Mouse (Mus musculus) neural tube, embryonic 14.5 days (tissue): ENCODE measurements around the gene Reck. TPM values are rescaled to one million over a fixed set of nuclear protein-coding genes. Genes with fewer than 3 reads are reported as not detected.

Experiments
- ATAC-seq: fragments of 200-750 bp; cut with Nextera tagmentation; 2 replicates; pipeline ENCODE4 v1.8.0; 2017; ENCODE audit warnings: low read depth, mild to moderate bottlenecking, moderate TSS enrichment, moderate library complexity
- H3K27ac ChIP-seq: fragments of 300-500 bp; sonication (generic); 2 replicates; pipeline ENCODE4 v1.5.1; 2014; ENCODE audit warnings: low read depth, mild to moderate bottlenecking, control low read depth, low read length, moderate library complexity, mixed read lengths
- H3K27me3 ChIP-seq: fragments of 300-500 bp; sonication (generic); 2 replicates; pipeline ENCODE4 v1.6.1; 2014; ENCODE audit warnings: low read length; ENCODE audit not compliant: control insufficient read depth, insufficient read depth
- H3K36me3 ChIP-seq: fragments of 300-500 bp; sonication (generic); 2 replicates; pipeline ENCODE4 v1.6.1; 2014; ENCODE audit warnings: low read length, mixed read lengths; ENCODE audit not compliant: control insufficient read depth, insufficient read depth
- H3K4me1 ChIP-seq: fragments of 300-500 bp; sonication (generic); 2 replicates; pipeline ENCODE4 v1.6.1; 2014; ENCODE audit warnings: low read length; ENCODE audit not compliant: control insufficient read depth, insufficient read depth
- H3K4me2 ChIP-seq: fragments of 300-500 bp; sonication (generic); 2 replicates; pipeline ENCODE4 v1.6.1; 2014; ENCODE audit warnings: mild to moderate bottlenecking, low read depth, low read length, control low read depth
- H3K4me3 ChIP-seq: fragments of 300-500 bp; sonication (generic); 2 replicates; pipeline ENCODE4 v1.5.1; 2014; ENCODE audit warnings: low read depth, low read length, control low read depth, mixed read lengths
- H3K9ac ChIP-seq: fragments of 300-500 bp; sonication (generic); replicated peaks from 2 replicates; pipeline ENCODE4 v1.6.1; 2014; ENCODE audit warnings: low read depth, mild to moderate bottlenecking, control low read depth, low read length, mixed read lengths
- H3K9me3 ChIP-seq: fragments of 300-500 bp; sonication (generic); 2 replicates; pipeline ENCODE4 v1.6.1; 2016; ENCODE audit warnings: low read length; ENCODE audit not compliant: control insufficient read depth
- WGBS: fragments of 180-500 bp; shearing (Covaris S2); extraction: QIAGEN DNeasy Blood & Tissue Kit; methylation state at CpG from one replicate; pipeline ENCODE4 v1.1.7; 2014; 5-methylcytosine and 5-hydroxymethylcytosine counted together
- polyA plus RNA-seq: library from polyadenylated mRNA; unstranded; fragments of >200 nt; fragmentation: Nextera tagmentation; extraction: Ambion mirVana; gene quantifications from 2 replicates; pipeline ENCODE4 v1.2.1, GENCODE M21; 2014

Gene Reck
- polyA plus RNA-seq, 1 experiment from 2014 or later, result 6.3 TPM

DNA sequence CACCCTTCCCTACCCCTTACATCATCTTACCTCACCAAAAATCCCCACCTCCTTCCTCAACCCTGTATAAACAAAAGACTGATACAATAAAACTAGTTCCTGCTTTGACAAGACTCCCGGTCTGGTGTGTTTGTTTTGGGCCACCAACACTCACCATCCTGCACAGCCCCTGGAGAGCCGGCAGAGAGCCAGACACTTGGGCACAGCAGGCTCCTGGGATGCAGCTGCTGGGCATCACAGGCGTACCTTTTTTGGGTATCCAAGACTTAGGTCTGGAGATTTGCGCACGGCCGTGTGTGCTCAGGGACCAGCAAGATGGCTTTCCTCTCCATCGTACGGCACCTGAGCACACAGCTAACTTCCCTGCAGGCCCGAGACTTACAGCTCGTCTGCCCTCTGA is 15.4 kb upstream of the Reck start:
- H3K4me1 ChIP-seq, result no peaks in the 10 kb centered on the region
- H3K9me3 ChIP-seq, result no peaks in the 10 kb centered on the region
- ATAC-seq, result no peak
- H3K36me3 ChIP-seq, result no peaks in the 10 kb centered on the region
- WGBS, result 86% methylated on average over 10 of the region's 10 CpGs
- H3K9ac ChIP-seq, result no peak overlapping the region
- no peak overlapping the region for H3K4me3 ChIP-seq
- H3K4me2 ChIP-seq, result no peak overlapping the region
- H3K27me3 ChIP-seq, result no peaks in the 10 kb centered on the region
- no peak overlapping the region for H3K27ac ChIP-seq

DNA sequence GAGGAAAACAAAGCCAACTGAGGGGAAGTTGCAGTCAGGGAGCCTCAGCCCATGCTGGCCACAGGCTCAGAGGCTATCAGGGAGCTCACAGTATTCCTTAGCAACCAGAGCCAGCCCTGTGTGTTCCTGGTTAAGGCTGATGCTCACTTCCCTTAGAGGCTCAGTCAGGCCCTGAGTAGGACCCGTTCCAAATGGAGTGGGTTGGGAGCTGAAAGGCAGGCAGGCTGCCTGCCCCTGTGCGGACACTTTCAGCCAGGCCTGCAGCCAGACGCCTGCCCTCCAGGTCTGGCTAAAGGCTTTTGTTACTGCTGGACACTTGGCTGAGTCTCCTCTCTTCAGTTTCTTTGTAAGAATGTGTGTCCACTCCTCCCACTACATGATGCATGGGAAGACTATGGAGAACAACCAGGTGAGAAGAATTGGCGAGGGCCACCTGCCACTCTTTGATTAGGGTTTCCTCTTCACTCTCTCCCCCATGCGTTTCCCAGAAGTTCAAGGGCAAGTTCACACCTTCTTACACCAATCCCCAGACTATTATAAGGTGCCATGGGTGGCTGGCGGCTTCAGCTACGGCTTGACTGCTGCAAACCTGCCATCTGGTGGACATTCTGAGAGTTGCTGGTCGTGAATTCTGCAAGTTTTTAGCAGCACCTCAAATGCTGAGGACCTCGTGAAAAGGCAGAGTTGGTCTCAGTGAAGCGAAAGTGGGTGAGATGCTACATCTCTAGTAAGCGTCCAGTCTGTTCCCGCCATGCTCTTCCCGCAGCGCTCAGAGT is 14.4 kb upstream of the Reck start:
- WGBS, result 16% methylated on average over 14 of the region's 14 CpGs
- Histone ChIP-seq H3K4me2 (no peak overlapping the region), H3K4me3 (no peak overlapping the region), H3K27me3 (no peaks in the 10 kb centered on the region), H3K36me3 (no peaks in the 10 kb centered on the region), H3K9me3 (no peaks in the 10 kb centered on the region), H3K4me1 (no peaks in the 10 kb centered on the region), H3K27ac (no peak overlapping the region), H3K9ac (no peak overlapping the region)
- ATAC-seq, result no peak

DNA sequence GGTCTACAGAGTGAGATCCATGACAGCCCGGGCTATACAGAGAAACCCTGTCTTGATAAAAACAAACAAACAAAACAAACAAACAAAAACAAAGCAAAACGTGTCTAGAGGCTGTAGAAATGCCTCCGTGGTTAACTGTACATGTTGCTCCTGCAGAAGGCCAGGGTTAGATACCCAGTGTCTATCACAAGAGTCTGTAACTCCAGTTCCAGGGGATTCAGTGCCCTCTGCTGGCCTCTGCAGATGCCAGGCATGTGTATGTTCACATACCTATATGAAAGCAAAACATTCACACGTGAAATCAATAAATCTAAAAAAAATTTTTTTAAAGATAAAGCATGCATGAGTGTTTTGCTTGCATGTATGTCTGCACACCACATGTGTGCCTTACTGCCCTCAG is 12.0 kb upstream of the Reck start:
- ATAC-seq, result no peak
- 73% methylated on average over 4 of the region's 4 CpGs for WGBS
- no peak overlapping the region for H3K9ac ChIP-seq

DNA sequence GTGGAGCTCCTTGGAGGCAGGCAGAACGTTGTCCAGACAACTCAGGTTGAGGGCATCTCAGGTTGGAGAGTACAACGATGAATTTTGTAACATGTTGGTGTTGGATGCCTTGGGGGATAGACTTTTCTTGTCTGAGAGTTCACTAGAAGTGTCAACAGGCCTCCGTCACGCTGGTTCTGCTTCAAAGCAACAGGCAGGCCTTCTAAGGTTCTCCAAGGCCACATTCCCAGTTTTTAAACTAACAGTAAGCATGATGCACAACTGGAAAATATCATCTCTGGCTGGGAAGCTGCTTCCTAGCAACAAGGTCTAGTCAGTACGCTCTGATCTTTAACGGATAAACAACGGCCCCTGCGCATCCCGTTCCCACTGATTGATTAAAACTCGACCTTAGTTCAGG is 5.5 kb upstream of the Reck start:
- ATAC-seq, result no peak
- Histone ChIP-seq H3K27ac (no peak overlapping the region), H3K36me3 (no peaks in the 10 kb centered on the region), H3K9me3 (no peaks in the 10 kb centered on the region), H3K4me1 (no peaks in the 10 kb centered on the region), H3K27me3 (no peaks in the 10 kb centered on the region), H3K4me3 (no peak overlapping the region), H3K4me2 (no peak overlapping the region), H3K9ac (no peak overlapping the region)
- WGBS, result 90% methylated on average over 10 of the region's 10 CpGs

More for the DNA sequence above, 12.0 kb upstream of the Reck start:
- no peaks in the 10 kb centered on the region for H3K9me3 ChIP-seq
- no peaks in the 10 kb centered on the region for H3K4me1 ChIP-seq
- no peaks in the 10 kb centered on the region for H3K27me3 ChIP-seq
- H3K4me3 ChIP-seq, result no peak overlapping the region
- H3K27ac ChIP-seq, result no peak overlapping the region
- H3K4me2 ChIP-seq, result no peak overlapping the region
- H3K36me3 ChIP-seq, result no peaks in the 10 kb centered on the region

DNA sequence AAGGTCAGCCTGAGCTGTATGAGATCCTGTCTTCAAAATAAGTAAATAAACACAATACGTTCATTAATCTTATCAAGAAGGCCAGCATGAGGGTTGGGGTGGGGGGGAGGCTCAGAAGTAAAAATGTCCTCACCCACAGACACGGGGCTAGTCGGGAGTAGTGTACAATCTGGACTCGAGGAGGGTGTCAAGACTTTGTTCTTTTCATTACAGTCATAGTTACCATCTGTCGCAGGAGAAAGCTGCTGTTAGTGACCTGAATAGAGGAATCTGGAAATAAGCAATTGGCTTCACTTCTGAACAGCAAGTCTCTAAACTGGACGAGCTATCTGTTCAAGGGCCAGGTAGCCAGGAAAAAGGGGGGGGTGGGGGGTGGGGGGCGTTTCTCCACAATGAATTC is 829 bp upstream of the Reck start:
- no peaks in the 10 kb centered on the region for H3K36me3 ChIP-seq
- no peak overlapping the region for H3K9ac ChIP-seq
- H3K9me3 ChIP-seq, result no peaks in the 10 kb centered on the region
- H3K4me1 ChIP-seq, result peaks cover 12% of the 10 kb centered on the region; the same call in 1 of the 2 replicates
- no peak overlapping the region for H3K27ac ChIP-seq
- ATAC-seq, result no peak
- H3K27me3 ChIP-seq, result no peaks in the 10 kb centered on the region
- H3K4me2 ChIP-seq, result peak overlapping the region; percentile 90
- WGBS, result 41% methylated on average over 7 of the region's 7 CpGs
- peak overlapping the region; percentile 91; the same call in 1 of the 2 replicates for H3K4me3 ChIP-seq

DNA sequence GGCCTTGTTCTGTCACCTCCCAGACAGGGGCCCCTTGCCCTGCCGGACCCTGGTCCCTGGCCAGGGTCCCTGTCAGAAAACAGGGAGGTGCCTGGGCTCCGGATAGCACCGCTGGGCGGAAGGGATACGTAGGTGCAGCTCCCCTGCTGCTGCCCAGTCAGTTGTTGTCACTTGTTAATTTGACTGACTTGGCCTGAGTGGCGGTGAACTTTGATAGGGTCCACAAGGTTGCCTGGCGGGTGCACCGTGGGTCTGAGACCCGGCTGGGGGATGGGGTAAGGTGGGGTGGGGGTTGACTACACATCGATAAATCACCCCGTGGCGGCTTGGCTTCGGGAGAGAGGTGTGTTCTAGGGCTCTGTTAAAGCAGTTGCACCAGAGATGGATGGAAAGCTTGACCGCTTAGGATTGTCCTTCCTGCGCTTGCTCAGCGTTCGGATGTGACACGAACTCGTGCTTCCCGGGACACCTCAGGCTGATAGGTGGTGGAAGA is 635 bp downstream of the Reck start:
- Histone ChIP-seq H3K9me3 (no peaks in the 10 kb centered on the region), H3K27me3 (no peaks in the 10 kb centered on the region), H3K27ac (peak overlapping the region; percentile 72; the same call in 1 of the 2 replicates), H3K4me3 (peak overlapping the region; percentile 91), H3K9ac (peak overlapping the region; percentile 87), H3K4me1 (peaks cover 12% of the 10 kb centered on the region; the same call in 1 of the 2 replicates), H3K4me2 (peak overlapping the region; percentile 90), H3K36me3 (no peaks in the 10 kb centered on the region)
- under 1% methylated on average over 20 of the region's 20 CpGs for WGBS
- peak; percentile 67 for ATAC-seq

DNA sequence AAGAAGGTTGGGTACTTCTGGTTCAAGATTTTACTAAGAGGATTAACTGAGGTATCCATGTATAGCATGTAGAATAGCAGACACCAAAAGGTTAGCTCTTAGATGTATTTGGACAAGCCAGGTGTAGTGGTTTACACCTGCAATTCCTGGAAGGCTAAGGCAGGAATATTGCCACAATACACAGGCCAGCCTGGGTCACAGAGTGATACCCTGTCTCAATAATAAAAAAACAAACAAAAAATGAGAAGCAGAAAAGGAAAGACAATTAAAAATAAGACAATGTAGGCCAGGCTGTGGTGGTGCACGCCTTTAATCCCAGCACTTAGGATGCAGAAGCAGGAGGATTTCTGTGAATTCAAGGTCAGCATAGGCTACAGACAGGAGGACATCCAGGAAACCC is 1.9 kb downstream of the Reck start:
- no peak overlapping the region for H3K4me2 ChIP-seq

DNA sequence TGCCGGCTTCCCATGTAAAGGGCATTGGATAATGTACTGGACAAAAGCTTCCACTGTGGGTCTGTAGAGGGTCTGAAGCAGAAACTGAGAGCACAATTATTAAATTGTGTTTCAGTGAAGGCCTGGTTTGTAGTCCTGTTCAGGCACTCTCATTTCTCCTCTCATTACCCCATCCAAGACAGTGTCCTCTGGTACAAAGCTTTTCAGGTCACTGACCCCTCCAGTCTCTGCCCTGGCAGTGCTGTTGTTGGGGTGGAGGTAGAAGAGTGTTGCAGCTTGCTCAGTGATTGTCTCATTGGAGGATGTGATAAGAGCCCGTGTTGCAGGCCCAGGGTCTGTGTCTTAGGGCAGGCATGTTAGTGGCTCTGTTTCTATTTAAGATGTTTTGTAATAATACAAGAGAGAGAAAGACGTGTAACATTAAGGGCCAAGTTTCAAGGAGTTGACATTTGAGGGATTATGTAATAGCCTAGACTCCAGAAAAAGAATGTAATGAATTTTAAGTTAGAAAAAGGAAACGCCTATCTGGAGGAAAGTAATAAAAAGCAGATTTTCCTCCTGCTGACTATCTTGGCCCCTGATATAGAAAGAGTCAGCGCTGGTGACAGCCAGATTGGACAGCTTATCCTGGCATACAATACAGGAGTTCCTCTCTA is 2.9 kb downstream of the Reck start:
- ATAC-seq, result no peak
- no peak overlapping the region for H3K4me2 ChIP-seq

More for the DNA sequence above, 1.9 kb downstream of the Reck start:
- Histone ChIP-seq H3K27ac (no peak overlapping the region), H3K36me3 (no peaks in the 10 kb centered on the region), H3K4me1 (peaks cover 12% of the 10 kb centered on the region; the same call in 1 of the 2 replicates), H3K4me3 (no peak overlapping the region), H3K27me3 (no peaks in the 10 kb centered on the region), H3K9me3 (no peaks in the 10 kb centered on the region), H3K9ac (no peak overlapping the region)
- no peak for ATAC-seq
- 97% methylated on average over 1 of the region's 1 CpGs for WGBS

DNA sequence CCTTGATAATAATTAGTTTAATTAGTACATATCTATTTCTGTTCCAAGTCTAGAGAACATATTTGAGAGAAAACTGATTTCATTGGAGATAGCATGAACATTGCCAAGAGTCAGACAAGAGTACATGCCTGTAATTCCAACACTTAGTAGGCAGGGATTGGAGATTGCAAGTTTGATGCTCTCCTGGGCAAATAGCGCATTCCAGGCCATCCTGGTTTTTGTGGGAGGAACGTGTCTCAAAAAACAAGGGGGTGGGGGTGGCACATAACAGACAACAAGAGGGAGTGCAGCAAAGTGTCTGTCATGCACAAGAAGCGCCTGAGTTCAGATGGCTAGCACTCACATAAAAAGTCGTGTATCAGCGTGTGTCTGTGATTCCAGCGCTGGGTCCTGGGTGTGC is 4.2 kb downstream of the Reck start:
- H3K27me3 ChIP-seq, result no peaks in the 10 kb centered on the region
- no peaks in the 10 kb centered on the region for H3K36me3 ChIP-seq
- no peak for ATAC-seq
- H3K4me3 ChIP-seq, result no peak overlapping the region
- peaks cover 15% of the 10 kb centered on the region; the same call in 1 of the 2 replicates for H3K4me1 ChIP-seq
- WGBS, result 80% methylated on average over 6 of the region's 6 CpGs
- H3K9ac ChIP-seq, result no peak overlapping the region
- no peak overlapping the region for H3K27ac ChIP-seq
- H3K9me3 ChIP-seq, result no peaks in the 10 kb centered on the region
- no peak overlapping the region for H3K4me2 ChIP-seq

More for the DNA sequence above, 2.9 kb downstream of the Reck start:
- Histone ChIP-seq H3K9me3 (no peaks in the 10 kb centered on the region), H3K27ac (no peak overlapping the region), H3K27me3 (no peaks in the 10 kb centered on the region), H3K9ac (no peak overlapping the region), H3K4me3 (no peak overlapping the region), H3K36me3 (no peaks in the 10 kb centered on the region), H3K4me1 (peaks cover 12% of the 10 kb centered on the region; the same call in 1 of the 2 replicates)
- 63% methylated on average over 5 of the region's 5 CpGs for WGBS
